Mouse (Mus musculus) embryonic facial prominence, embryonic 13.5 days (tissue): ENCODE results near the gene B9d1. TPM values are rescaled to one million over a fixed set of nuclear protein-coding genes. Genes with fewer than 3 reads are reported as not detected.

Source experiments
- ATAC-seq: fragments of 200-750 bp; cut with Nextera tagmentation; 2 replicates; pipeline ENCODE4 v1.8.0; 2017; ENCODE audit warnings: low read depth; ENCODE audit not compliant: insufficient number of reproducible peaks, insufficient read depth, low FRiP score, low TSS enrichment
- H3K27ac ChIP-seq: fragments of 300-500 bp; sonication (generic); 2 replicates; pipeline ENCODE4 v1.5.1; 2015; ENCODE audit warnings: moderate library complexity, mild to moderate bottlenecking, inconsistent platforms
- H3K27me3 ChIP-seq: fragments of 300-500 bp; sonication (generic); 2 replicates; pipeline ENCODE4 v1.6.1; 2015; ENCODE audit warnings: mild to moderate bottlenecking, inconsistent platforms
- H3K36me3 ChIP-seq: fragments of 300-500 bp; sonication (generic); 2 replicates; pipeline ENCODE4 v1.6.1; 2015; ENCODE audit warnings: mild to moderate bottlenecking, inconsistent platforms
- H3K4me1 ChIP-seq: fragments of 300-500 bp; sonication (generic); 2 replicates; pipeline ENCODE4 v1.6.1; 2015; ENCODE audit warnings: inconsistent platforms
- H3K4me2 ChIP-seq: fragments of 300-500 bp; sonication (generic); 2 replicates; pipeline ENCODE4 v1.6.1; 2015; ENCODE audit warnings: moderate library complexity, mild to moderate bottlenecking, inconsistent platforms
- H3K4me3 ChIP-seq: fragments of 300-500 bp; sonication (generic); 2 replicates; pipeline ENCODE4 v1.5.1; 2015; ENCODE audit warnings: mild to moderate bottlenecking, inconsistent platforms
- H3K9ac ChIP-seq: fragments of 300-500 bp; sonication (generic); 2 replicates; pipeline ENCODE4 v1.6.1; 2015; ENCODE audit warnings: mild to moderate bottlenecking, inconsistent platforms
- H3K9me3 ChIP-seq: fragments of 300-500 bp; sonication (generic); 2 replicates; pipeline ENCODE4 v1.6.1; 2016; ENCODE audit warnings: inconsistent platforms
- WGBS: fragments of 180-500 bp; shearing (Covaris S2); methylation state at CpG from one replicate; pipeline ENCODE4 v1.1.7; 2015; ENCODE audit warnings: mixed read lengths; 5-methylcytosine and 5-hydroxymethylcytosine counted together
- polyA plus RNA-seq: library from polyadenylated mRNA; unstranded; fragments of >200 nt; fragmentation: Nextera tagmentation; extraction: Ambion mirVana; gene quantifications from 2 replicates; pipeline ENCODE4 v1.2.1, GENCODE M21; 2015

Gene B9d1
- polyA plus RNA-seq, 1 experiment from 2014 or later: 36.7 TPM

DNA sequence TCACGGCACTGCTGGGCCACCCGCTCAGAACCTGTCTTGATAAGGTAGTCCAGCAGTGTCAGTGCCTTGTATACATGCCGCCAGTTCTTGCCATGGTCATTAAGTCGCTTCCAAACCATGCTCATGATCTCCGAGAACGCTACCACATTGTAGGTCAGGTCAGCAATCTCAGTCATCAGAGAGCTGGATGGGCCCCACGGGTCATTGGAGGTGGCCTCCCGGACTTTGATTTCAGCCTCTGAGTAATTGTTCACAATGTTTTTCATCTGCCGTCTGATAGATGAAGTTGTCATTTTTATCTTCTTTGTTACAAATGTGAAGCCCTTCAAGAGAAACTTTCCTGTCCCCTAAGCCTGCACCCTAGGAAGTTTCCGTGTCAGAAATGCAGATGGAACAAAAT is 41.5 kb downstream of the B9d1 start:
- no peaks in the 10 kb centered on the region for H3K9me3 ChIP-seq
- peaks cover 22% of the 10 kb centered on the region for H3K36me3 ChIP-seq
- no peaks in the 10 kb centered on the region for H3K27me3 ChIP-seq
- H3K9ac ChIP-seq: no peak overlapping the region
- 90% methylated on average over 10 of the region's 10 CpGs for WGBS
- no peak overlapping the region for H3K27ac ChIP-seq
- H3K4me2 ChIP-seq: no peak overlapping the region
- no peak overlapping the region for H3K4me3 ChIP-seq
- ATAC-seq: no peak
- no peaks in the 10 kb centered on the region; the same call in 1 of the 2 replicates for H3K4me1 ChIP-seq

DNA sequence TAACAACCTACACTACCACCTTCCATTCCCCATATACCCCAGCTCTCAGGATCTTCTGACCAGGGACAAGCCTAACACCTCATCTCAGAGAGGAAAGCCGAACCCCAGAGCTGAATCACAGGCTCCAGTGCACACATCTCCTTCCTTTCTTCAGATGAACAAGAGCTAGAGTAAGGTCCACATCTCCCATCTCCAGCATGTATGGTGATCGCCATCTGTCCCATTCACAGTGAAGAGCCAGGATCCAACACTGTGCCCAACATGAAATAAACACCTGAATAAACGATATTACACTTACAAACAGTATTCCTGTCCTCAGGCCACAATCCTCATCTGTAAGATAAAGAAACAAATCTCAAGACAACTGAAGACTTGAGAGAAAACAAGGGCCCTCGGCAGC is 42.8 kb downstream of the B9d1 start:
- Histone ChIP-seq H3K27ac (no peak overlapping the region), H3K9ac (no peak overlapping the region), H3K4me2 (no peak overlapping the region), H3K27me3 (no peaks in the 10 kb centered on the region), H3K36me3 (peaks cover 22% of the 10 kb centered on the region), H3K4me3 (no peak overlapping the region), H3K4me1 (no peaks in the 10 kb centered on the region; the same call in 1 of the 2 replicates), H3K9me3 (no peaks in the 10 kb centered on the region)
- ATAC-seq: no peak
- whole genome bisulfite sequencing: 92% methylated on average over 4 of the region's 4 CpGs

DNA sequence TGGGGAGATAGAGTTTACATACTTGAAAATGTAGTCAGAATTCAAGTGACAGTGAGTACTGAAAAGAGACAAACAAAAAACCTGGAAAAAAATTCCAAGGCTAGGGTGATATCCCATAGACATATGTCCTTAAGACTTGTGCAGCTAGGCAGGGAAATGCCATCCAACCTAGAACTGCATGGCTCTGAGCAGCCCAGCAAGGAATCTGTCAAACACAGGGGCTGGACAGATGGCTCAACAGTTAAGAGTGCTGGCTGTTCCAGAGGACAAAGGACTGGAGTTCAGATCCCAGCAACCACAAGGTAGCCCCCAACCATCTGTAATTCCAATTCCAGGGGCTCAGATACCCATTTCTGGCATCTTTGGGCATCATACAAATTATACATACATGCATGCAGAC is 45.7 kb downstream of the B9d1 start:
- H3K4me1 ChIP-seq: peaks cover 8% of the 10 kb centered on the region; the same call in 1 of the 2 replicates
- H3K9ac ChIP-seq: no peak overlapping the region
- no peaks in the 10 kb centered on the region for H3K27me3 ChIP-seq
- no peak for ATAC-seq
- H3K9me3 ChIP-seq: no peaks in the 10 kb centered on the region
- H3K27ac ChIP-seq: no peak overlapping the region
- H3K4me3 ChIP-seq: no peak overlapping the region
- H3K4me2 ChIP-seq: no peak overlapping the region
- peaks cover 13% of the 10 kb centered on the region for H3K36me3 ChIP-seq

DNA sequence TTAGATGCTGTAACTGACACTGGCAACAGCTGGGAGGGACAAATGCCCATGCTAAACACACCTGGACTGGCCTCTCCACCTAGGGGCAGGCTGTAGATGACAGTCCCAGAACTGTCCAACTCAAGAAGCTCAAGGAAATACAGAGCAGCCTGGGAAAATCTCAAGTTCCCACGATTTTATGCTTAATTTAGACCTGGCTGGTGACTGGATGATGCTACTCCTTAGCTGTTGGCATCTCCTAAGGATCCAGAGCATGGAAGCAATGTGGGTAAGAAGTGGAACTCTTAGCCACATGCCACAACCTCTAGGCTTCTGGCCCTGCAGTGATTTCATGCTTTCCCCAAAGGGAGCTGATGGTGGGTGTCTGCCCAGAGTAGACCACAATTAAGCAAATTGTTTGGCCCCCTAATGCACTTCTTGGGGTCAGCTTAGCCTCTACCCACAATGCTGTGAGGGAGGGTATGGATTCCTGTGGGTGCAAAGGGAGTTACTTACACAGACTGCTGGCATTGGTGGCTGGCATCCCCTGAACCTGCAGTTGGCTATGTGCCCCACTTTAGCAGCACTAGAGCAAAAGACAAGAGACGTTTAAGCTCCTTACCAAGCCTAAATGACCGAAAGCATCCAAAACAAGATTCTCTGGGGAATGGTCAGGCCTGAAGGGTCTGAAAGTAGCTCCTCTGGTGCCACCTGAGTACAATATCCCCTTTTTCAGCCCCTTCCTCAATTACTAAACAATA is 48.2 kb downstream of the B9d1 start:
- Histone ChIP-seq H3K4me1 (peaks cover 8% of the 10 kb centered on the region; the same call in 1 of the 2 replicates), H3K9ac (no peak overlapping the region), H3K4me3 (no peak overlapping the region), H3K4me2 (no peak overlapping the region), H3K27me3 (no peaks in the 10 kb centered on the region), H3K9me3 (no peaks in the 10 kb centered on the region), H3K27ac (no peak overlapping the region), H3K36me3 (no peaks in the 10 kb centered on the region)
- WGBS: 72% methylated on average over 3 of the region's 3 CpGs
- ATAC-seq: no peak

DNA sequence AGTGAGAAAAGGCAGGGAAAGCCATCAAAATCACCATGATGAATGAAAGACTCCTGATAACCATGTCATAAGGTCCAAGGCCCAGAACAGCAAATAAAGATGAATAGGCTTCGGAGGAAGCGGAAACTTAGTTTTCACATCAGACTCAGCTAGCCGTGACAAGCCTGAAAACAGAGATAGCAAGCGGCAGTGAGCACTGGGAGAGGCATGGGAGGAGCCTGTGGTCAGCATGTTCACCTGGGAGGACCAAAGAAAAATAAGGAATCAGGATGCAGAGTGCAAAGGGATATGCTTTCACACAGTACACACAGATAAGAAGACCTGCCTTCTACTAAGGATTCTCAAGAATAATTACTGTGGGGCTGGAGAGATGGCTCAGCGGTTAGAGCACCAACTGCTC is 54.6 kb downstream of the B9d1 start:
- H3K27me3 ChIP-seq: no peaks in the 10 kb centered on the region
- H3K4me3 ChIP-seq: no peak overlapping the region
- peaks cover 26% of the 10 kb centered on the region for H3K4me1 ChIP-seq
- H3K36me3 ChIP-seq: no peaks in the 10 kb centered on the region
- 89% methylated on average over 5 of the region's 5 CpGs for WGBS
- no peak overlapping the region for H3K27ac ChIP-seq
- no peak overlapping the region for H3K4me2 ChIP-seq
- H3K9me3 ChIP-seq: no peaks in the 10 kb centered on the region
- no peak overlapping the region for H3K9ac ChIP-seq
- no peak for ATAC-seq

DNA sequence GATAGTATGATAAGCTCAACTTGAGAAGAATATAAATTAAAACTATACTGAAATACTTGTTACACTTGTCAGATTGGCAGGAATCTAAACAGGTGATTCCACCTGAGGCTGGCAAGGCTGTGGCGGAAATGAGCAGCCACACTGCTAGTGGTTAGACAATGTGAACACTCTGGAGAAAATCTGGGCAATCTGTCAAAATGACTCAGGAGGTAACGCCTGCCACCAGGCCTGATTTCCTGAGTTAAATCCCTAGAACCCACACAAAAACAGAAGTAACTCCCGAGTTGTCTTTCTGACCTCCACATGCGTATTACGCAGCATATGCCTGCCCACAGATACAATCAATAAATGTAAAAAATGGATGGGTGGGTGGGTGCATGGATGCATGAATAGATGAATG is 57.5 kb downstream of the B9d1 start:
- Histone ChIP-seq H3K27ac (no peak overlapping the region), H3K36me3 (no peaks in the 10 kb centered on the region), H3K4me1 (peaks cover 32% of the 10 kb centered on the region), H3K9me3 (no peaks in the 10 kb centered on the region), H3K9ac (no peak overlapping the region), H3K4me2 (no peak overlapping the region), H3K27me3 (no peaks in the 10 kb centered on the region), H3K4me3 (no peak overlapping the region)
- WGBS: 79% methylated on average over 5 of the region's 5 CpGs
- ATAC-seq: no peak

Other genes starting within 250 kb of the B9d1 start
- 24.7 and 25.9 TPM in 2 replicates for gene Aldh3a2, start 237.7 kb upstream of the B9d1 start, polyA plus RNA-seq
- gene Slc47a2, start 162.3 kb upstream of the B9d1 start, polyA plus RNA-seq: not detected in 2 replicates
- 0.72 and 0.85 TPM in 2 replicates for gene Slc47a1, start 126.8 kb upstream of the B9d1 start, polyA plus RNA-seq
- 0.76 and 1.3 TPM in 2 replicates for gene Rnf112, start 51.0 kb upstream of the B9d1 start, polyA plus RNA-seq
- 262 and 326 TPM in 2 replicates for gene Mfap4, start 19.7 kb upstream of the B9d1 start, polyA plus RNA-seq
- gene Mapk7, start 10.7 kb upstream of the B9d1 start, polyA plus RNA-seq: 79.4 and 80.0 TPM in 2 replicates
- 30.0 and 34.0 TPM in 2 replicates for gene Epn2, start 74.5 kb downstream of the B9d1 start, polyA plus RNA-seq
- gene Grap, start 148.1 kb downstream of the B9d1 start, polyA plus RNA-seq: 8.3 and 10.1 TPM in 2 replicates
- gene Fam83g, start 178.9 kb downstream of the B9d1 start, polyA plus RNA-seq: 2.8 and 3.9 TPM in 2 replicates
- not detected in 2 replicates for gene Slc5a10, start 215.7 kb downstream of the B9d1 start, polyA plus RNA-seq